Mouse (Mus musculus) A20 (cell line): ENCODE measurements around the gene Trim41.
"Not testable (repeated sequence)": the region's sequence is repeated elsewhere in the genome, so short reads cannot be mapped to it uniquely, and the experiment has no call there.

Source experiments
- DNase-seq: peaks from one replicate; pipeline ENCODE4 v3.0.0-alpha.2; 2011; ENCODE audit warnings: low read depth, low spot score

The Trim41 gene

GRCm38 (mm10) chr11:48838181-48838797 lies 21.1 kb upstream of the Trim41 start:
- DNase-seq = peak; percentile 96

GRCm38 (mm10) chr11:48837310-48838180 lies 20.4 kb upstream of the Trim41 start:
- peak; percentile 83 for DNase-seq

GRCm38 (mm10) chr11:48836990-48837309 lies 19.8 kb upstream of the Trim41 start:
- DNase-seq = no peak

GRCm38 (mm10) chr11:48835923-48836322 lies 18.8 kb upstream of the Trim41 start:
- DNase-seq = peak; percentile 36

GRCm38 (mm10) chr11:48833731-48834639 lies 16.8 kb upstream of the Trim41 start:
- peak; percentile 95 for DNase-seq

GRCm38 (mm10) chr11:48833078-48833730 lies 16.1 kb upstream of the Trim41 start:
- peak; percentile 47 for DNase-seq

GRCm38 (mm10) chr11:48831273-48831672 lies 14.1 kb upstream of the Trim41 start:
- no peak for DNase-seq

GRCm38 (mm10) chr11:48830279-48830678 lies 13.1 kb upstream of the Trim41 start:
- no peak for DNase-seq

- DNase-seq = no peak
Measured at GRCm38 (mm10) chr11:48827926-48828325, 10.8 kb upstream of the Trim41 start.

GRCm38 (mm10) chr11:48826752-48827096 lies 9.6 kb upstream of the Trim41 start:
- peak; percentile 62 for DNase-seq

- not testable (repeated sequence) for DNase-seq
Measured at GRCm38 (mm10) chr11:48825979-48826751, 9.0 kb upstream of the Trim41 start, which contains the start of the genes Trim7 and Gm12184. TSS of gene Trim7 (plus strand) at chr11:48826140. TSS of gene Gm12184 (minus strand) at chr11:48826655.

- DNase-seq = no peak
Measured at GRCm38 (mm10) chr11:48824311-48824830, 7.2 kb upstream of the Trim41 start.

- DNase-seq = peak; percentile 57
Measured at GRCm38 (mm10) chr11:48823536-48823972, 6.4 kb upstream of the Trim41 start.

- DNase-seq = no peak
Measured at GRCm38 (mm10) chr11:48822768-48823512, 5.8 kb upstream of the Trim41 start.

- DNase-seq = not testable (repeated sequence)
Measured at GRCm38 (mm10) chr11:48821299-48821698, 4.1 kb upstream of the Trim41 start.

- DNase-seq = peak; percentile 48
Measured at GRCm38 (mm10) chr11:48820308-48820674, 3.1 kb upstream of the Trim41 start.

- no peak for DNase-seq
Measured at GRCm38 (mm10) chr11:48819614-48820307, 2.6 kb upstream of the Trim41 start.

GRCm38 (mm10) chr11:48818346-48818745 lies 1.2 kb upstream of the Trim41 start:
- DNase-seq = peak; percentile 96

GRCm38 (mm10) chr11:48817794-48818193 lies 641 bp upstream of the Trim41 start:
- DNase-seq = no peak
